Mouse (Mus musculus) small intestine, adult 2 months (tissue): ENCODE results near the gene Angpt4.

Experiments used
- CTCF ChIP-seq: fragments of 200-500 bp; IDR thresholded peaks from 2 replicates; pipeline ENCODE4 v1.5.1; 2012; ENCODE audit warnings: low read depth, mild to moderate bottlenecking, control low read depth, inconsistent platforms, low read length, moderate library complexity, mixed read lengths; ENCODE audit not compliant: insufficient replicate concordance, insufficient read length; ENCODE audit errors: extremely low read depth
- POLR2A ChIP-seq: fragments of 200-500 bp; IDR thresholded peaks from 2 replicates; pipeline ENCODE4 v1.6.1; 2012; ENCODE audit warnings: low read depth, mild to moderate bottlenecking, control low read depth, inconsistent platforms, low read length, moderate library complexity

GRCm38 (mm10) chr2:151962474-151962873, 51.5 kb downstream of the Angpt4 start:
- TF ChIP-seq CTCF (no peak), POLR2A (no peak)
